Mouse (Mus musculus) forebrain, embryonic 16.5 days (tissue): ENCODE results near the gene Lmf1. TPM values are rescaled to one million over a fixed set of nuclear protein-coding genes. Genes with fewer than 3 reads are reported as not detected.

Source experiments
- ATAC-seq: fragments of 200-750 bp; cut with Nextera tagmentation; 2 replicates; pipeline ENCODE4 v1.8.0; 2017; ENCODE audit warnings: mild to moderate bottlenecking, moderate library complexity
- H3K27ac ChIP-seq: fragments of 300-500 bp; sonication (generic); 2 replicates; pipeline ENCODE4 v1.5.1; 2014; ENCODE audit warnings: low read length, control low read depth
- H3K27me3 ChIP-seq: fragments of 300-500 bp; sonication (generic); replicated peaks from 2 replicates; pipeline ENCODE4 v1.6.1; 2014; ENCODE audit warnings: low read length; ENCODE audit not compliant: control insufficient read depth, insufficient read depth
- H3K36me3 ChIP-seq: fragments of 300-500 bp; sonication (generic); 2 replicates; pipeline ENCODE4 v1.6.1; 2014; ENCODE audit not compliant: control insufficient read depth, insufficient read depth
- H3K4me1 ChIP-seq: fragments of 300-500 bp; sonication (generic); replicated peaks from 2 replicates; pipeline ENCODE4 v1.6.1; 2014; ENCODE audit warnings: low read length; ENCODE audit not compliant: control insufficient read depth, insufficient read depth
- H3K4me2 ChIP-seq: fragments of 300-500 bp; sonication (generic); 2 replicates; pipeline ENCODE4 v1.6.1; 2014; ENCODE audit warnings: mild to moderate bottlenecking, low read length, control low read depth
- H3K4me3 ChIP-seq: fragments of 300-500 bp; sonication (generic); replicated peaks from 2 replicates; pipeline ENCODE4 v1.5.1; 2014; ENCODE audit warnings: mild to moderate bottlenecking, low read length, control low read depth
- H3K9ac ChIP-seq: fragments of 300-500 bp; sonication (generic); replicated peaks from 2 replicates; pipeline ENCODE4 v1.6.1; 2014; ENCODE audit warnings: low read depth, low read length, control low read depth
- H3K9me3 ChIP-seq: fragments of 300-500 bp; sonication (generic); 2 replicates; pipeline ENCODE4 v1.6.1; 2016; ENCODE audit warnings: low read length; ENCODE audit not compliant: control insufficient read depth
- WGBS: fragments of 180-500 bp; shearing (Covaris S2); extraction: QIAGEN DNeasy Blood & Tissue Kit; methylation state at CpG from one replicate; pipeline ENCODE4 v1.1.7; 2014; 5-methylcytosine and 5-hydroxymethylcytosine counted together
- polyA plus RNA-seq: library from polyadenylated mRNA; unstranded; fragments of >200 nt; fragmentation: Nextera tagmentation; extraction: Ambion mirVana; gene quantifications from 2 replicates; pipeline ENCODE4 v1.2.1, GENCODE M21; 2015

The Lmf1 gene
- polyA plus RNA-seq, 1 experiment from 2014 or later = 19.4 TPM

GRCm38 (mm10) chr17:25663213-25663835, 84.4 kb downstream of the Lmf1 start:
- WGBS = 55% methylated on average over 12 of the region's 12 CpGs
- H3K4me1 ChIP-seq = peaks cover 12% of the 10 kb centered on the region
- no peak overlapping the region for H3K4me3 ChIP-seq
- H3K4me2 ChIP-seq = no peak overlapping the region
- H3K9ac ChIP-seq = no peak overlapping the region
- ATAC-seq = peak; percentile 63
- H3K9me3 ChIP-seq = no peaks in the 10 kb centered on the region
- no peak overlapping the region for H3K27ac ChIP-seq
- H3K27me3 ChIP-seq = no peaks in the 10 kb centered on the region
- no peaks in the 10 kb centered on the region for H3K36me3 ChIP-seq

DNA sequence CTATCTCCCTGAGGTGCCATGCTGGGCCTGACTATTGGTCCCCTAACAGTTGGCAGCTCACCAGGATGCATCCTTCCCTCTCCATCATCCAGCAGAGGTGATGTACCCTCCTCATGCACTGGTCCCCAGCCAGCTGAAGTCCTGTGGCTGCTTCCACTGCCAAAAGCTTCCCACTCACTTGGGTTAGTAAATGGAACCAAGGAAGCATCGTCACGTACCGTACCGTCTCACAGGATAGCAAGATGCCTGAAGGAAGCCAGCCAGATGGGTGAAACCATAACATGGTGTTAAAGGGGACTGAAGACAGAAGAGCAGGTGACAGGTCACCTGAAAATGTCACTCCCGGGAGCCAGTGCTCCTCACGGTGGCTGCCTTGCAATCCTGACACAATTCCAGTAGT, 86.6 kb downstream of the Lmf1 start:
- H3K4me2 ChIP-seq = no peak overlapping the region
- H3K36me3 ChIP-seq = no peaks in the 10 kb centered on the region
- ATAC-seq = no peak
- H3K4me1 ChIP-seq = peaks cover 15% of the 10 kb centered on the region
- WGBS = 89% methylated on average over 6 of the region's 6 CpGs
- H3K4me3 ChIP-seq = no peak overlapping the region
- H3K9me3 ChIP-seq = no peaks in the 10 kb centered on the region
- no peak overlapping the region for H3K9ac ChIP-seq
- H3K27me3 ChIP-seq = no peaks in the 10 kb centered on the region
- no peak overlapping the region for H3K27ac ChIP-seq

GRCm38 (mm10) chr17:25665891-25666290, 87.0 kb downstream of the Lmf1 start:
- Histone ChIP-seq H3K27me3 (no peaks in the 10 kb centered on the region), H3K4me1 (peaks cover 15% of the 10 kb centered on the region)
- ATAC-seq = no peak

GRCm38 (mm10) chr17:25668481-25669055, 89.7 kb downstream of the Lmf1 start:
- no peaks in the 10 kb centered on the region for H3K9me3 ChIP-seq
- no peak overlapping the region for H3K9ac ChIP-seq
- peaks cover 12% of the 10 kb centered on the region for H3K4me1 ChIP-seq
- no peak overlapping the region for H3K4me3 ChIP-seq
- no peaks in the 10 kb centered on the region for H3K36me3 ChIP-seq
- no peak overlapping the region for H3K4me2 ChIP-seq
- no peak overlapping the region for H3K27ac ChIP-seq
- peak; percentile 47; the same call in 1 of the 2 replicates for ATAC-seq
- WGBS = 52% methylated on average over 7 of the region's 7 CpGs
- H3K27me3 ChIP-seq = no peaks in the 10 kb centered on the region

More at GRCm38 (mm10) chr17:25665891-25666290, 87.0 kb downstream of the Lmf1 start:
- no peak overlapping the region for H3K4me2 ChIP-seq
- 48% methylated on average over 8 of the region's 8 CpGs for WGBS
- H3K9me3 ChIP-seq = no peaks in the 10 kb centered on the region
- no peak overlapping the region for H3K4me3 ChIP-seq
- H3K27ac ChIP-seq = no peak overlapping the region
- H3K36me3 ChIP-seq = no peaks in the 10 kb centered on the region
- H3K9ac ChIP-seq = no peak overlapping the region

DNA sequence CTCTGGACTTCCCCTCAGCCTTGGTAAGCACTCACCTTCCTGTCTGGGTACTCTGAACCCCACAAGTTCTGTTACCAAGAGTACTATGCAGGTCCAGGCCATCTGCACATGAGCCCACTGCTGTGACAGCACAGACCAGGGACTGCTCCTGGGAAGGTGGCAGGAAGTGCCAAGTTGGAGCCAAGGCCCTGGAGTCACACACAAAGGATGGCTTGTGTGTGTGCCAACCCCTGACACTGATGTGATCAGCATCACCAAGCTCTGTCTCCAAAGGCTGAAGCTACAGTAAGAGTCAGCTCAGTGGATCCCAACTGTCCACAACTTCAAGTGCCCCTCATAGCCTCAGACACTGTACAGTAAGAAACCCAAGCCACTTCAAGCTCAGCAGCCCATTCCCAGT, 94.1 kb downstream of the Lmf1 start:
- H3K9ac ChIP-seq = no peak overlapping the region
- no peak overlapping the region for H3K4me3 ChIP-seq
- no peaks in the 10 kb centered on the region for H3K36me3 ChIP-seq
- H3K4me1 ChIP-seq = peaks cover 6% of the 10 kb centered on the region
- no peak overlapping the region for H3K27ac ChIP-seq
- no peaks in the 10 kb centered on the region for H3K9me3 ChIP-seq
- ATAC-seq = no peak
- no peaks in the 10 kb centered on the region for H3K27me3 ChIP-seq
- H3K4me2 ChIP-seq = no peak overlapping the region

GRCm38 (mm10) chr17:25677969-25678368, 99.1 kb downstream of the Lmf1 start:
- no peak for ATAC-seq
- Histone ChIP-seq H3K4me1 (peaks cover 11% of the 10 kb centered on the region; the same call in 1 of the 2 replicates), H3K27me3 (no peaks in the 10 kb centered on the region), H3K27ac (no peak overlapping the region), H3K4me3 (no peak overlapping the region), H3K36me3 (no peaks in the 10 kb centered on the region), H3K9me3 (no peaks in the 10 kb centered on the region), H3K9ac (no peak overlapping the region), H3K4me2 (no peak overlapping the region)
- WGBS = 51% methylated on average over 6 of the region's 6 CpGs

GRCm38 (mm10) chr17:25679818-25680217, 100.9 kb downstream of the Lmf1 start:
- Histone ChIP-seq H3K9ac (no peak overlapping the region), H3K27ac (no peak overlapping the region), H3K27me3 (no peaks in the 10 kb centered on the region), H3K4me3 (no peak overlapping the region), H3K9me3 (no peaks in the 10 kb centered on the region), H3K36me3 (no peaks in the 10 kb centered on the region), H3K4me2 (no peak overlapping the region), H3K4me1 (peaks cover 11% of the 10 kb centered on the region; the same call in 1 of the 2 replicates)
- WGBS = 2% methylated on average over 5 of the region's 5 CpGs
- ATAC-seq = peak; percentile 40

- Histone ChIP-seq H3K27ac (no peak overlapping the region), H3K9ac (no peak overlapping the region), H3K36me3 (no peaks in the 10 kb centered on the region), H3K27me3 (no peaks in the 10 kb centered on the region), H3K4me1 (peaks cover 11% of the 10 kb centered on the region; the same call in 1 of the 2 replicates), H3K4me2 (no peak overlapping the region), H3K9me3 (no peaks in the 10 kb centered on the region), H3K4me3 (no peak overlapping the region)
- no peak for ATAC-seq
- 81% methylated on average over 4 of the region's 4 CpGs for WGBS
Observed at GRCm38 (mm10) chr17:25681636-25682035, 102.8 kb downstream of the Lmf1 start.

GRCm38 (mm10) chr17:25686323-25686722, 107.4 kb downstream of the Lmf1 start:
- H3K36me3 ChIP-seq = no peaks in the 10 kb centered on the region
- WGBS = 45% methylated on average over 7 of the region's 7 CpGs
- no peak for ATAC-seq
- no peak overlapping the region for H3K9ac ChIP-seq
- H3K4me1 ChIP-seq = no peaks in the 10 kb centered on the region
- no peak overlapping the region for H3K4me2 ChIP-seq
- no peak overlapping the region for H3K27ac ChIP-seq
- no peaks in the 10 kb centered on the region for H3K27me3 ChIP-seq
- no peak overlapping the region for H3K4me3 ChIP-seq
- no peaks in the 10 kb centered on the region for H3K9me3 ChIP-seq
